Mouse (Mus musculus) G1E (cell line): Measurements from ENCODE around the gene Gba.

Experiments
- CTCF ChIP-seq: IDR thresholded peaks from 2 replicates; pipeline ENCODE4 v1.5.1; 2012; ENCODE audit warnings: low read depth, low read length, inconsistent platforms, mixed read lengths
- GATA1 ChIP-seq: IDR thresholded peaks from 2 replicates; pipeline ENCODE4 v1.6.1; 2012; ENCODE audit warnings: borderline replicate concordance, low read length, inconsistent platforms, mixed read lengths
- GATA2 ChIP-seq: IDR thresholded peaks from 2 replicates; pipeline ENCODE4 v1.6.1; 2012; ENCODE audit warnings: low read depth, low read length, inconsistent platforms, borderline replicate concordance
- POLR2AphosphoS5 ChIP-seq: IDR thresholded peaks from 2 replicates; pipeline ENCODE4 v1.6.1; 2012; ENCODE audit warnings: low read depth, low read length, inconsistent platforms; ENCODE audit not compliant: insufficient replicate concordance

DNA sequence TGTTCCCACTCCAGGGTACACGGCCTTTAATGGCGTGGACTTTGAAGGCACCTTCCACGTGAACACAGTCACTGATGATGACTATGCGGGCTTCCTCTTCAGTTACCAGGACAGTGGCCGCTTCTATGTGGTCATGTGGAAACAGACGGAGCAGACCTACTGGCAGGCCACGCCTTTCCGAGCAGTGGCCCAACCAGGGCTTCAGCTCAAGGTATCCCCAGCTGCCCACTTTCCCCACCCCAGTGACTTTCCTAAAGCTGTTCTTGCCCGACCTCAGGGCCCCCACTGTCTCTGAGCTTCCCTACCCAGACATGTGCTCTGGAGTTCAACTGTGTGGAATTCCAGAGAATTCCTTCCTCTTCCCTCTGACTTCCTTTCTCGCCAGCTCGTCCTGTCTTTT is 22.1 kb downstream of the Gba start:
- TF ChIP-seq CTCF (no peak), POLR2AphosphoS5 (no peak), GATA2 (no peak), GATA1 (no peak)
